Mouse (Mus musculus): ENCODE measurements around the gene Flii.

DNA sequence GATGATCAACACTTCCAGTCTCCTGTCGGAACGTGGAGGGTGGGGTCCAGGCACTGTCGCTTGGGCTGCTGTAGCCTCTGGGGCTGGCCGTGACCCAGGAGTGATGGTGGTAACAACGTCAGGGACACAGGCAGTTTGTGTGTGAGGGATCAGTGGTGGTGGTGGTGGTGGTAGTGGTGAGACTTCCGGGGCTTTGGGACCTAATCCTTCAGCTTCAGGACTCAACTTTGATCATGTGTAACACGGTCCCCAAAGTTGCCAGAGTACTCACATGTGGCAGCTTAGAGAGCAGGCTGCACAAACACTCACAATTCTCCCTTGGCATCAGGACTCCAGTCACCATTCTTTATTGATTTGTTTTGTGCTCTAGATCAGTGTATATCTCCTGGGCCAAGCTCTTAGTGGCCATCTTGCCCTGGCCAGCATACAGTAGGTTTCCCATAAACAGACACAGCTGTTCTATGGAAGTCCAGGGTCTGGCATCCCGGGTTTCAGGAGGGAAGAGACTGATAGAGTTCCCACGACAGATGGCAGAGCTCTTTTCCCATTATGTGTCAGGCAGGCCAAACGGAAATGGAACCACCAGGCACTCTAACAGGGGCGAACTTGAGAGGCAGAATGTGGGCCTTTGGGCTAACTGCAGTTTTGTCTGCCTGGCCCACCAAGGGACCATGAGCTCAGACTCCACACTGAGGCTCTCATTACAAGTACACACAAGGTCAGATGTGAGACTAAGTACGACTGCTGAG lies 503 bp upstream of the Flii start:
- TF ChIP-seq CTCF (IDR thresholded peaks at IDR 0.05): no peak; the same call in 1 of the 2 replicates
- TF ChIP-seq EP300 (IDR thresholded peaks at IDR 0.05; ENCODE audit: insufficient read depth, low read depth, low read length): no peak

Measured in heart, adult 2 months (tissue).